Mouse (Mus musculus) midbrain, embryonic 16.5 days (tissue): ENCODE results near the gene Unc13c. TPM values are rescaled to one million over a fixed set of nuclear protein-coding genes. Genes with fewer than 3 reads are reported as not detected.

Experiments
- ATAC-seq: fragments of 200-750 bp; cut with Nextera tagmentation; 2 replicates; pipeline ENCODE4 v1.8.0; 2017; ENCODE audit warnings: moderate TSS enrichment
- H3K27ac ChIP-seq: fragments of 300-500 bp; sonication (generic); 2 replicates; pipeline ENCODE4 v1.5.1; 2014; ENCODE audit warnings: mild to moderate bottlenecking, low read length, mixed read lengths
- H3K27me3 ChIP-seq: fragments of 300-500 bp; sonication (generic); 2 replicates; pipeline ENCODE4 v1.6.1; 2014; ENCODE audit warnings: low read depth, low read length, mixed read lengths; ENCODE audit not compliant: control insufficient read depth, insufficient read depth
- H3K36me3 ChIP-seq: fragments of 300-500 bp; sonication (generic); 2 replicates; pipeline ENCODE4 v1.6.1; 2014; ENCODE audit warnings: mild to moderate bottlenecking, low read length, moderate library complexity, mixed read lengths; ENCODE audit not compliant: control insufficient read depth, insufficient read depth
- H3K4me1 ChIP-seq: fragments of 300-500 bp; sonication (generic); 2 replicates; pipeline ENCODE4 v1.6.1; 2014; ENCODE audit warnings: mild to moderate bottlenecking, low read length, mixed read lengths; ENCODE audit not compliant: control insufficient read depth, insufficient read depth
- H3K4me2 ChIP-seq: fragments of 300-500 bp; sonication (generic); 2 replicates; pipeline ENCODE4 v1.6.1; 2014; ENCODE audit warnings: mild to moderate bottlenecking, low read length, mixed read lengths
- H3K4me3 ChIP-seq: fragments of 300-500 bp; sonication (generic); 2 replicates; pipeline ENCODE4 v1.5.1; 2014; ENCODE audit warnings: low read depth, mild to moderate bottlenecking, low read length, moderate library complexity, mixed read lengths
- H3K9ac ChIP-seq: fragments of 300-500 bp; sonication (generic); 2 replicates; pipeline ENCODE4 v1.6.1; 2014; ENCODE audit warnings: low read depth, low read length, mixed read lengths
- H3K9me3 ChIP-seq: fragments of 300-500 bp; sonication (generic); replicated peaks from 2 replicates; pipeline ENCODE4 v1.6.1; 2014; ENCODE audit warnings: mild to moderate bottlenecking, low read length, mixed read lengths; ENCODE audit not compliant: control insufficient read depth, poor library complexity, severe bottlenecking
- WGBS: fragments of 180-500 bp; shearing (Covaris S2); extraction: QIAGEN DNeasy Blood & Tissue Kit; methylation state at CpG from one replicate; pipeline ENCODE4 v1.1.7; 2014; 5-methylcytosine and 5-hydroxymethylcytosine counted together
- polyA plus RNA-seq: library from polyadenylated mRNA; unstranded; fragments of >200 nt; fragmentation: Nextera tagmentation; extraction: Ambion mirVana; gene quantifications from 2 replicates; pipeline ENCODE4 v1.2.1, GENCODE M21; 2015

The Unc13c gene
- polyA plus RNA-seq, 1 experiment from 2014 or later: 5.7 TPM

GRCm38 (mm10) chr9:73431925-73432324, 536.8 kb downstream of the Unc13c start:
- no peaks in the 10 kb centered on the region for H3K4me1 ChIP-seq
- 67% methylated on average over 2 of the region's 2 CpGs for WGBS
- no peaks in the 10 kb centered on the region for H3K9me3 ChIP-seq
- H3K9ac ChIP-seq: no peak overlapping the region
- no peak overlapping the region for H3K4me3 ChIP-seq
- ATAC-seq: no peak
- H3K4me2 ChIP-seq: no peak overlapping the region
- no peak overlapping the region for H3K27ac ChIP-seq
- no peaks in the 10 kb centered on the region for H3K36me3 ChIP-seq
- no peaks in the 10 kb centered on the region for H3K27me3 ChIP-seq

Other genes starting within 250 kb of the Unc13c start
- gene Wdr72, start 141.4 kb upstream of the Unc13c start, polyA plus RNA-seq: 0.43 and 0.67 TPM in 2 replicates